Mouse (Mus musculus): ENCODE measurements around the gene Ythdf1.

- no peak for TF ChIP-seq GATA1 (IDR thresholded peaks at IDR 0.05; ENCODE audit: borderline replicate concordance, low read length)
- TF ChIP-seq FLI1 (IDR thresholded peaks at IDR 0.05; ENCODE audit: low read length): no peak
These were observed 41.2 kb downstream of the Ythdf1 start for GRCm38 (mm10) chr2:180879365-180880067.

Data from megakaryocyte, embryonic 14.5 days (primary cell).